Mouse (Mus musculus) lung, postnatal 25 days (tissue): ENCODE data around the gene Ppp1r32.

Experiments
- DNase-seq: peaks from one replicate; pipeline ENCODE4 v3.0.0; 2022; ENCODE audit warnings: low spot score

Gene Ppp1r32

DNA sequence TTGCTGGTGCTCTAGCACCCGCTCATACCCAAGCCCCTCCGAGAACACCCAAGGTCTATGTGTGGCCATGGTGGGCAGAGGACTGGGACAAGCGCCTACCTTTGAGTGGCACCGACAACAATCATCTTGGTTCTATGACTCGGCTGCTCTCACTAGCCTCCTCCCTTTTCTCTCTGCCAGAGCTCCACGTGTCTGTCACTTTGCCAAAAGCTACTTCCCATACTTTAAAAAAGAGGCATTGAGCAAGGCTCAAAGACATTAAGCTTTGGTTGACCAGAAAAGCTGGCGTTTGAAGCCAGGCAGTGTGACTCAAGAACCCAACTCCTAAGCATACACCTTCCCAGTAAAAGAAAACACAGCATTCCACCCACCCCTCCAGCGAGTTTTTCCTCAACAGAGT, 24.6 kb downstream of the Ppp1r32 start:
- DNase-seq: peak; percentile 73

DNA sequence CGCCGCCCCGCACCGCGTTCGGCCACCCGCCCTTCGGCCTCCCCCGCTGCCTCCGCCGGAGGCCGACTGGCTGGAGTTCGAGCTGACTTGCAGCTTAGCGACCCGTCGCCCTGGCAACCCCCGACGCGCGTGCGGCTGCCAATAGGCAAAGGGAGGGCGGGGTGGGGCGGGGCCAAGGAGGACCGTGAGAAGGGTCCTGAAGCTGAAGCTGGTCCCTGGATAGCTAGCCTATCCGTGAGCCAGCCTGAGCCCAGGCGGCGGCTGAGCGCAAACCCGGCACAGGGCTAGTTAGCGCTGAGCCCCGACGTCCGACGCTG, 25.3 kb downstream of the Ppp1r32 start:
- peak; percentile 32 for DNase-seq

GRCm38 (mm10) chr19:10456752-10457483, 25.8 kb downstream of the Ppp1r32 start, which contains the start of gene Lrrc10b:
Gene Lrrc10b, minus strand, starts transcription at chr19:10457473.
- DNase-seq: peak; percentile 29

DNA sequence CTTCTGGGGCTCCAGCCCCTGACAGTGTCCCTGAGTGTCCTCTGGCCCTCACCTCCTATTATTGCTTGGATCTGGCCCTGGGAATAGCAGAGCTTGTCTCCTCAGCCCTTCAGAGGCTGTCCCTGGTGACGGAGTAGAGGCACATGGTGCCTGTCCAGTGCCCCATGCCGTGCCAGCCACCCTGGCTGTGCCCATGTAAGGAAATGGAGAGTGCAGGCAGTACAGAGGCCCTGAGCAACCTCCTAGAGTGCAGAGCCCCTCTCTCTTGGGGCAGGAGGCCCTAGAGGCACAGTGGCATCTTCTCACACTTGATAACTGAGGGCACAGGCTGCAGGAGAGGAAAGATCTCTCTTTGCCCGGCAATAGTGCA, 27.3 kb downstream of the Ppp1r32 start:
- no peak for DNase-seq

DNA sequence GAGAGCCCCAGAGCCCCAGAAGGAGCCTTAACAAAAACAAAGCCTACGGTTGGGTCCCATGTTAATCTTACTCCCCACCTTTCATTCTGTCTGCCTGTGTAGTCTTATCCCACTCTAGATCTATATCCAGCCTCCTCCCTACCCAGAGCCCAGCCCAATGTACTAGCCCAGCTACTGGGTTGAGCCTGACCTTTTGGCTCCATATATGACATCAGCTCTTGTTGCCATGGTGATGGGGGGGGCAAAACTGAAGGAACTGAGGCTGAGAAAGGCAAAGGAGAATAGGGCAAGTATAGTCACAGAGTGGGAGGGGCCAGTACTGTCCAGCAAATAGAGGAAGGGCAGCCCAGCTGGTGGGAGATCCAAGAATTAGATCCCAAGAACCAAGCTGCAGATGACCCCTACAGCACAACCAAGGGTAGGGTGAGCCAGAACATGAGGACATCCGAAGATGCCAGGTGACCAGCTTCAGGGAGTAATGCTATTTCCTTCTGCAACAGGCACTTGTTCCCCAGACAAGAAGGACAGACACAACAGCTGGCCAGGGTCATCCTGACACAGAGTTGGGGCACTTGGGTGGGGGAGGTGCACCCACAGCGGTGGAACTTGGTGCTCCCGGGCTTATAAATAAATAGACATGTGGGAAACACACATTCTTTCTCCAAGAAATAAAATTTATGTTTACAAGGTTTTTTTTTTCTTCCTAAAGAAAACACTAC, 27.9 kb downstream of the Ppp1r32 start:
- DNase-seq: no peak

DNA sequence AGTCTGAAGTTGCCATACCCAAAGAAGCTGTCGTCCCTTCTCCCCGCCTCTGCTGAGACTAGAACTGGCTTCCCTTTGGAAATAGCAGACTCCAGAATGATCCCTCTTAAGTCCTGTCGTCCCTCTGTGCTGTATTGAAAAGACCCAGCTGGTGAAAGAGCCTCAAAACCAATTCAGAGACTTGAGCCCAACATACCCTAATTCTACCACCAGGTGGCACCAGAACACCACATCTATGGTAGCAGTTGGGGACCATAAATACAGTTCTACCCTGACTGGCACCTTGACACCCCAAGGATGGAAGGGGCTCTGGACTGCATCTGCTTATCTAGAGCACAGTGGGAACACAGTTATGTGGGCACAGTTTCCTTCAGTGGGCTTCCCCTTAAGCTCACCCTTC, 33.0 kb downstream of the Ppp1r32 start:
- peak; percentile 75 for DNase-seq

GRCm38 (mm10) chr19:10449190-10449589, 33.5 kb downstream of the Ppp1r32 start:
- no peak for DNase-seq

GRCm38 (mm10) chr19:10448275-10448674, 34.5 kb downstream of the Ppp1r32 start:
- no peak for DNase-seq

DNA sequence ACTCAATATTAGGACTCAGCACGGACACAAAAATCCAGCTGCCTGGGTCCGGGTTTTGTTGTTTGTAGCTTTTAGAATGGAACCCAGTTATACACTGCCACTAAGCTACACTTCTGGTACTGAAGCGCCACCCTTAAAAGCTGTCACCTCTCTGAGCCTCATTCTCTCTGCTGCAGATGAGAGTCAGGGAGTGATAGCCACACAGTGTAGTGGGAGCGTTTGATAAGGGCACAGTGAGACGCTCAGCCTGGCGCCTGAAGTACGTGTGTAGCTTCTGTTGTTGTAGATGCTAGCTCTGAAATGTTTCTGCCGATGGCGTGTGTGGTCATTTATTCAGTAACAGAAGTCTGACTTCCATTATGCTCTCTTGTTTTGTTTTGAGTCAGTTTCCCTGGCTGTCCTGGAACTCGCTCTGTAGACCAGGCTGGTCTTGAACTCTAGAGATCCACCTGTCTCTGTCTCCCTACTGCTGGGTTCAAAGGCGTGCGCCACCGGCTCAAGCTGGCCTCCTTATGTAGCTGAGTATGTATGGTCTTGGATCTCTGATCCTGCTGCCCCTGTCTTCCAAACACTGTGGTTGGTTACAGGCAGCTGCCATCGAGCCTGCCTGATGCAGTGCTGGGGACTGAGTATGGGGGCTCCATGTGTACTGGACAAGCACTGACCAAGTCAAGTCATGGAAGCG, 37.9 kb downstream of the Ppp1r32 start:
- DNase-seq: no peak

GRCm38 (mm10) chr19:10437521-10437920, 45.2 kb downstream of the Ppp1r32 start:
- no peak for DNase-seq

- no peak for DNase-seq
These were observed 46.0 kb downstream of the Ppp1r32 start for GRCm38 (mm10) chr19:10436726-10437125.

DNA sequence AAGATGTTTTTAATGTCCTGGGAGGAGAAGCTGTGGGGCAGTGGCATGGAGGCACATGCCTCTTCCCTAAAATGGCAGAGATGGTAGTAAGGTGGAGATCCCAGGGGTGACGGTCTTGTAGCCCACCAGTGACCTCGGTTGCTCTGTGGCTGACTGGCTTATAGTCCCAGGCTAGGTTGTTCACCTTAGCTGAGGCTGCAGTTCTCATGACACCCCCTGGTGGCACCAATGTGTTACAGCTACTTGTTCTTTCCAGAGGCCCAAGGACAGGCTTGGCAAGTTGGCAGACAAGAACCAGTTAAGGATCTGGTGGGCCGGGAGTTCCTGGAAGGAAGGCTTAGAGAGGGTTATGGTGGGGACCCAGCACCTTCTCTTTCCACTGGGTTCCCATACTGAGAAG, 46.8 kb downstream of the Ppp1r32 start:
- peak; percentile 76 for DNase-seq

- peak; percentile 84 for DNase-seq
These were observed 47.8 kb downstream of the Ppp1r32 start for GRCm38 (mm10) chr19:10434927-10435326.

- no peak for DNase-seq
These were observed 48.7 kb downstream of the Ppp1r32 start for GRCm38 (mm10) chr19:10433879-10434540.

DNA sequence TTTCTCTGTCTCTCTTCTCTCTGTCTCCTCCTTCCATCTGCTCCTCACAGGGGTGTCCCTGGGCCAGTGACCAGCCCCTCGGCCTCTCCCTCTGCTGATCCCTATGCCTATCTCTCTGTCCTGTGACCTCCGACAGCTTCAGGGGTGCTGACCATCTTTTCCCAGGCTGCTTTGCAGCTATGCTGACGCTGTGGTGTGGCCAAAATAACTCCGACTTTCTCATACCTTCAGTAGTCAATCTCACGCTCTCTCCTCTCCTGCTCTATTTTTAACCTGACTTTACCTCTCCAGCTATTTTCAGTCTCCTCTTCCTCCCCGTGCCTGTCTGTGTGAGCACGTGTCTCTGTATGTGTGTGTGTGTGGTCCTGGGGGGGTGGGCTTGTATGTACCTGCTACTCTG, 49.5 kb downstream of the Ppp1r32 start:
- DNase-seq: no peak

GRCm38 (mm10) chr19:10431841-10432240, 50.9 kb downstream of the Ppp1r32 start:
- no peak for DNase-seq

GRCm38 (mm10) chr19:10431410-10431809, 51.3 kb downstream of the Ppp1r32 start:
- no peak for DNase-seq

DNA sequence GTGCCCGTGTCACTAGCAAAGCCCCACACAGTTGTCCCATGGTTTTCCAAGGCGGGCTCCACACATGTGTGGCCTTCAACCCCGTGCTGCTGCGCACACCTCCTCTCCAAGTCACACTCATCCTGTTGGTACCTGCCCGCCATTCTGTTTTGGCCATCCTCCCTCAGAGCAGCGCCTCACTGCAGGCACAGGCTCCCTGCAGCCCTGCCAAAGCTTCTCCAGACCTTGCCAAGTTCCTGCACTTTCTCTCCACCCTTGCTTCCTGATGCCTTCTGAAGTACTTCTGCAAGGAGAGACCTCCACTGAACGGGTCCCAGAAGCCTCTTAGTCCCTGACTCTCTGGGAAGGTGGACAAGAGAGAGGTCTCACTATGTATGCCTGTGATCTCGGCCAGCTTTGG, 53.4 kb downstream of the Ppp1r32 start:
- DNase-seq: no peak

DNA sequence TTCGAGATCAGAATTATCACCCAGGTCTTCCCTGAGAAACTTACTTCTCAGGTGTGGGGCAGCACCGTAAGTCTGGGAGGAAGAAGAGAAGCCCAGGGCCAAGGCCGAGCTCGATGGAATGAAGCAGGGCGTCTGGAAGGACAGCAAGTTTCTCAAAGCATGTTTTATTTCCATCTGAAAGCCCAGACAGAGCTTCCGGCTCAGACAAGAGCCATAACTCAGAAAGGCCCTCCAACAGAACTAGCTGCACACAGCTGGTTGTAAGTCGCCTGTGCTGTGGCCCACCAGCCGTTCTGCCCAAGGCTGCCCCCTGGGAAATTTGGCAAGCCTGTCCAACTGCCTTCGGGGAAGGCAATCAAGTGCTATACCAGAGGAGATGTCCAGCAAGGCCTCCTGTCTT, 55.3 kb downstream of the Ppp1r32 start:
- no peak for DNase-seq

DNA sequence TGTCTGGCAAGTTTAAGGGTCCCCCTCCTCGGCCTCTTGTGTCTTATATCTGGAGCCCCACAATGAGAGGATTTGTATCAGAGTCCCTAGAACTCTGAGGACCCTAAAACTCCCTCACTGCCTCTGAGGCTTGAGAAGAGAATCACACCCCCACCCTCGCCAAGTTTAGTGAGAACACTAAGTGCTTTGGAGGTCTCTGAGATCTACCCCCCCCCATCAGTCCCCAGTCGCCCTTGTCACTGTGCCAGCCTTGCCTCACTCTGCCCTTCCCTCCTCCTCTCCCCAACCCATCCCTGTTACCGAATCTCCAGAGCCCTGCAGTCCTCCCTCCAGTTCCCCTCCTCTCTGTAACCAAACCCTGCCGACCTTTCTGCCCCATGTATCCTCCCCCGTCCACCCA, 55.9 kb downstream of the Ppp1r32 start:
- DNase-seq: no peak

DNA sequence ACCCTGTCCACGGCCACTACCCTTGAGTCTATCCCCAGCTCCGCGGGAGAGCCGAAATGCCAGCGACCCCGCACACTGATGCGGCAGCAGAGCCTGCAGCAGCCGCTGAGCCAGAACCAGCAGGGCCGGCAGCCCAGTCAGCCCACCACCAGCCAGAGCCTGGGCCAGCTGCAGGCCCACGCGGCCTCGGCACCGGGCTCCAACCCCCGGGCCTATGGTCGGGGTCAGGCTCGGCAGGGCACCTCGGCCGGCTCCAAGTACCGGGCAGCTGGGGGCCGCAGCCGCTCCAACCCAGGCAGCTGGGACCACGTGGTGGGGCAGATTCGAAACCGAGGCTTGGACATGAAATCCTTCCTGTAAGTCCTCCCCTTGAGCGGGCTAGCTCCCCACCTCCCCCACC, 56.4 kb downstream of the Ppp1r32 start:
- DNase-seq: no peak

DNA sequence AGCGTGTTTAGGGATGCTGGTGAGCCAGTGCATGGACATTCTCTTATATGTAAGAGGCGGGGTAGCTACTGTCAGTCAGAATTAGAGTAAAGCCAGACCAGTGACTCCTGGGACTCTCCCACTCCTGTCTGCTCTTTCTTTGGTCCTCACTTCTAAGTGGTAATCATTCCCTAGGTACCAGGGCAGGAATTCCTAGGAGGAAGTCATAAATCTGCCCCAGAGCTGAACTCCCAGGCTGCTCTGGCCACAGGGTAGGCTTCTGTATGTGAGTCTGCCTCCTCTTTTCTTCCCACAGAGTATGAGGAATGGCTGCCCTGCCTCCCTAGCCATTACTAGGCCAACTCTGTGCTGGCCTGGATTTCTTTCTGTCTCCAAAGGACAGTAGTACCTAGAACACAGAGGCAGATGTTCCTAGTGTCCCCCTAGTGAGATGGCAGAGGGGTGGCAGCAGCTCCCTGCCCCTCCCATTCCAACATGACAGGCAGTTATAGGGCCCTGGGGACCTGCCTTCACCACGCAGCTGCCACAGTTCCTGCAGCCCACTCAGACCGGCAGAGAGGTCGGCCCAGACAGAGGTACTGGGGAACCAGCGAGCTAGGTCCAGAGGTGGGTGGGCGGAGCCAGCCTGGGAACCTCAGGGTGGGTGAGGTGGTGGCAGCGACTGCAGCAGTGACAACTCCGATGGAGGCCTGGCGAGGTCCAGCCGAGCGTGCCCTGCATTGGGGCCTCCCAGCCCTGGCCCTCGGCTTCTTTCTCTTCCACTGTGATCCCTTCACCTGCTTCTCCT, 57.1 kb downstream of the Ppp1r32 start:
- DNase-seq: no peak
